Comparison of ENCODE assay signal across 24 mouse cellular contexts in genomic region chr16:31025516-31025915, GRCm38 (mm10).
"Had no signal": no experiment of that assay in that cellular context is flagged by ENCODE, and none has a peak within 500 bp of the region (broad histone marks: within the 10 kb centered on the region; RNA-seq: fewer than 3 reads in every experiment).

No protein-coding gene starts in this region.

- H3K4me3 ChIP-seq: heart, embryonic 13.5 days; heart, embryonic 15.5 days; hindbrain, embryonic 13.5 days; hindbrain, embryonic 15.5 days; limb, embryonic 13.5 days; limb, embryonic 15.5 days; liver, embryonic 12.5 days had no signal

- H3K9ac ChIP-seq: heart, embryonic 13.5 days; heart, embryonic 15.5 days; hindbrain, embryonic 13.5 days; hindbrain, embryonic 15.5 days; limb, embryonic 13.5 days; limb, embryonic 15.5 days; liver, embryonic 12.5 days; liver, embryonic 14.5 days had no signal

- H3K4me2 ChIP-seq: heart, embryonic 11.5 days; heart, embryonic 13.5 days; heart, embryonic 15.5 days; hindbrain, embryonic 13.5 days; hindbrain, embryonic 15.5 days; limb, embryonic 13.5 days; limb, embryonic 15.5 days; liver, embryonic 12.5 days had no signal

- H3K27me3 ChIP-seq: heart, embryonic 13.5 days; heart, embryonic 15.5 days; hindbrain, embryonic 13.5 days; hindbrain, embryonic 15.5 days; limb, embryonic 13.5 days; limb, embryonic 15.5 days; liver, embryonic 12.5 days had no signal

- H3K36me3 ChIP-seq: heart, embryonic 13.5 days; heart, embryonic 15.5 days; hindbrain, embryonic 13.5 days; hindbrain, embryonic 15.5 days; limb, embryonic 13.5 days; limb, embryonic 15.5 days; liver, embryonic 12.5 days had no signal

- H3K9me3 ChIP-seq: heart, embryonic 13.5 days; heart, embryonic 15.5 days; hindbrain, embryonic 13.5 days; hindbrain, embryonic 15.5 days; limb, embryonic 13.5 days; limb, embryonic 15.5 days; liver, embryonic 12.5 days had no signal

- H3K27ac ChIP-seq: heart, embryonic 13.5 days; hindbrain, embryonic 13.5 days; hindbrain, embryonic 15.5 days; hindbrain, postnatal 0 days; limb, embryonic 13.5 days; limb, embryonic 15.5 days; liver, embryonic 12.5 days; liver, embryonic 14.5 days had no signal

- DNase-seq: gastrocnemius, postnatal 10 days; gastrocnemius, postnatal 36 days; heart, adult 18-20 months; heart, postnatal 14 days; heart, postnatal 36 days; kidney, adult 11 months; kidney, adult 2 months; kidney, adult 9 months; kidney, postnatal 14 days; kidney, postnatal 36 days; layer of hippocampus, adult 9-11 months; layer of hippocampus, postnatal 36 days; left cerebral cortex, postnatal 4 days had no signal

- ATAC-seq: hindbrain, postnatal 0 days; intestine, embryonic 16.5 days; liver, embryonic 12.5 days had no signal
